Mouse (Mus musculus): ENCODE results near the gene Fzd1. TPM values are rescaled to one million over a fixed set of nuclear protein-coding genes. Genes with fewer than 3 reads are reported as not detected.

The Fzd1 gene
- total RNA-seq, 2 experiments from 2014 or later, result 13.2 to 14.0 TPM

DNA sequence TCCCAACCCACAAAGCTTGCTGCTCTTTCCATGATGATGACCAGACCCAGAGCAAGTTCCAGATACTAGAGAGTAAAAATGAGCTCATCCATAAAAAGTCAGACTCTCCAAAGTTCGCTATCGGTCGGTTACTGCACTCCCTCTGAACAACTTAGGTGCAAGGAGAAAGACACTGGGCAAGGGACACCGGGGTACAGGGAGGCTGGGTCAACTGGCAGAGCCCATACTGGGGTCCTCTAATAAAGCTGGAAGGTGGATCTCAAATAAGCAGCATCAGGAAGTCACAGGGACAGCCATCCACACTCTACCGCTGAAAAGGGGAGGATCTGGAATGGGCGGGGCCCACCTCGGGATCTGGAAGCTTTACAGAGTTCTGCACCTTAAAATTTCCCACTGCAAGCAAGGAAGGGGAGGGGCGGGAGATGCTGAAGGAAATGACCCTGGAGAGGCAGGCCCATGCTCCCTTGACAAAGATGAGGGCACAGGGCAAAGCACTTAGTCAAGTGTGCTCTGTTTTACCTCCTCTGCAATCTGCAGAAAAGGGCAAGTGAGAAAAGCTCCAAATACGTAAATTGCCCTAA lies 3.0 kb downstream of the Fzd1 start:
- DNase-seq, result no peak
- intact Hi-C loops (cut with DNase I), result loop anchor here (10.0 kb wide), 2 partner anchors 160 to 490 kb away; no protein-coding TSS in a partner anchor

DNA sequence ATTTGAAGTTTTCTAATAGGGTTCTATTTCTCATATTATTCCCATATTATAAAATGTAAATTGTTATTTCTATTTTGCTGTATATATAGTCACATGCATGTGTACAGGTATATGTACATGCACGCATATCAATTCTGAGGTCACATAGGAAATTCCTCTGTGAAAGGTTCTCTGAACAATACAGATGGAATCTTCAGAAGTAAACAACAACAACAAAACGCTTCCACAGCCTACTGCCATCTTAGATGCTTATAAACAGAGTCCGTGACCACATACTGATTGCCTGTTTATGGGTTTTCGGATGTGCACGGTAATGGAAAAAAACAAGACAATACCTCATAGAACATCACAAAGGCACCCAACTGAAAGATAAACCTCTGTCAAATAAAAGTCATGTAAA lies 4.7 kb downstream of the Fzd1 start:
- intact Hi-C loops (cut with DNase I), result loop anchor here (10.0 kb wide), 2 partner anchors 162 to 488 kb away; no protein-coding TSS in a partner anchor
- no peak for DNase-seq

DNA sequence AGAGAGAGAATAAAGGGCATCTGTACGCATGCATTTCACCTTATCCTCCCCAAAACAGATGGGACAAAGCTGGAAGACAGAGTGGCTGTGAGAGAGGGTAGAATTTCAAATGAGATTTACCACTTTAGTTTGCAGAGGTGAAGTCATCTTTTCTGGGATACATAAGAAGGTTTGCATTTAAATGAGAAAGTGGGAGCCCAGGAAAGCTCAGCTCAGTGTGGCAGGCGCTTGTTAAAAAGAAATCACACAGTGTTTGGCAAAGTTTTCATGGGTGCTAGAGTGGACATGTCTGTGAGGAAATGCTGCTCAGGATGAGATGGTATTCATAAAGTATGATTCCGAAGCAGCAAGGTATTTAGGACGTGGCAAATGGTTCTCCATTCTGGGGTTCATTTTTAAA lies 15.1 kb downstream of the Fzd1 start:
- no peak for DNase-seq
- intact Hi-C loops (cut with DNase I), result no loop called here

DNA sequence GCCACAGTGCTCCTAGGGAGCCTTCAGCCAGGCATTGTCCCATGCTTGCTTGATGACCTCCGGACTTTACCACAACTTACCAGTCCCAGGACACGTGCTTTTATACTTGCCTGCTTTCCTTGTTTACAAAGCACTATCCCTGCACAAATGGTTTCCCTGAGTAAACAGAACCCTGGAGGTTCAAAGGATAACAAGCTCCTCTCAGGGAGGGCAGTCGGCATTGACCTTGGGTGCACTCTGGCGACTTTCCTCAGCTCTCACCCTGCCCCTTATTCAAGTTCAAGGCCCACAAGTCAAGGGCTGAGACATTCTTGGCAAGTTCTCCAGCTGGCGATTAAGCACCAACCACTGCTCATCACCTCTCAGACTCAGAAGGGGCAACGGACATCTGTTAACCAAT lies 20.8 kb downstream of the Fzd1 start:
- intact Hi-C loops (cut with DNase I), result no loop called here
- DNase-seq, result no peak

DNA sequence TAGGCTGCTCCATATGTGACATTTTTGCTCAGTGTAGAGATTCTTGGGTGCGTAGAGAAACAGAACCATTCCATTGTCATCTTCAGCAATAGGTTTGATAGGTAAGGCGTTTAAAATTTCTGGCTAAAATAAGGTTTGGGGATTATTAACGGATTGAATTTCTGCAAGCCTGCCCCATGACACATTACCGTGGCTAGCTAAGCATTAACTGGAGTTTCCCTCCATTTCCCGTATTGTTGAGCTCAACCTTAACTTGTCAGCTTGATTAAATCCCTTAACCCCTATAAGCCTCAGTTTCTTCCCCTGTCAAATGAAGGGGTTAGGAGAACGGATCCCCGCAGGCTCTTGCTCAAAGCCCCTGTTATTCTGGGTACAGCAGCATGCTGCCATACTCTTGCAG lies 22.4 kb downstream of the Fzd1 start:
- intact Hi-C loops (cut with DNase I), result no loop called here
- no peak for DNase-seq

DNA sequence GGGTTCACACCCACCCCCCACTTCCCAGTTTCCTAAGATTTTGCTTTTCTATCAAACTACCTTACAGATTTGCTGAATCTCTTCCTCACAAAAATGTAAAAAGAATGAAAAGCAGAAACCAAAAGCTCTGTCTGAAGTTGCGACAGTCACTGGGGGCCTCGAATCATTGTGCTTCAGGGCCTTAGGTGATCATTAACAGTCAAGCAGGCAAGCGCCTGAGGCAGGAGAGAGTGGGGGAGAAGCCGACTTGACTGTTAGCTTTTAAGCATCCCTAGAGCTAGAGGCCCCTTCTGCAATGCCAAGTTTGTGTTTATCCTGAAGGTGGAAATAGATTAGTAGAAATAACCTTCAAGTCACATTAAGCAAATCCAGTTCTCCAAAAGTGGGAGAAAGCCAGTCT lies 24.6 kb downstream of the Fzd1 start:
- DNase-seq, result no peak
- intact Hi-C loops (cut with DNase I), result no loop called here

DNA sequence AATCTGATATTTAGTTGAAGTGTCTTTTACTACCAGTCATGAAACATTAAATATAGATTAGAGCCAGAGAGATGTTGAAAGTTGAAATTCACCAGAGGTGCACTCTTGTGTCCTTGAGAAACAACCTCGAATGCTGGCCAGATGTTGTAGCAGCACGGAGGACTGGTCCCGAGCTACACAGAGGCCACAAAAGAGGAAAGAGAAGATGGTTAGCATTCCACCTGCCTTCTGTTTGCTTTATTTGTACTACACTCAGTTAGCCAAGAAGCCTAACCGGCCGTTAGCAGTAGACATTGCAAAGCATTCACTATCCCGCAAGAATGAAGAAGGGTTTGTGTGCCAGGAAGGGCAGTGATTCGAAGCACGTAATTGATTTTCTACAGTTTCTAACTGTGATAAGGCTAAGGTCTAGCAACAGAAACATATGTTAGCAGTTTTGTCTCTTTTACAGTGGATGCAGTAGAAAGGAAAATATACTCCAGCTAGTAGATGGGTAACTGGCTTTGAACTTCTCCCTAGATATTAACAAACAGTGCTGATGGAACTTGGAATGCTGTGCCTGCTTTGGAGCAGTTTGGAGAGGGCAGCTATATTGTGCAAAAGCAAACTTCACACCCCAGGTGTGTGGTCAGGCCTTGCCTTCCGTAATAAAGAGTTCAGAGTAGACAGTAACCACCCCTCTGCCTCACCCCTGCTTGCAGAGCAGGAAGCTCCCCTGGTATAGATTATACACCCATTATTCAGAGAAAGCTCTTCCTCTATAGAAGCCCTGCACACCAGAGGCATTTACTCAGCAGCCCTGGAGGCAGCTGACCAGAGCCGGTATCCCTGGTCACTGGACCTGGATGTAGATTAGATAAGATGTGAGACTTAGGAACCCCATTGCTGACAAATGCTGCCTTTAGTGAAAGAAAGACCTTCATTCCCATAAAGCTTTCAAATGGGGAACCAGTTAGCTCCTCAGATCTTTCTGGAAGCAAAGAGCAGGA lies 25.3 kb downstream of the Fzd1 start:
- intact Hi-C loops (cut with DNase I), result no loop called here

DNA sequence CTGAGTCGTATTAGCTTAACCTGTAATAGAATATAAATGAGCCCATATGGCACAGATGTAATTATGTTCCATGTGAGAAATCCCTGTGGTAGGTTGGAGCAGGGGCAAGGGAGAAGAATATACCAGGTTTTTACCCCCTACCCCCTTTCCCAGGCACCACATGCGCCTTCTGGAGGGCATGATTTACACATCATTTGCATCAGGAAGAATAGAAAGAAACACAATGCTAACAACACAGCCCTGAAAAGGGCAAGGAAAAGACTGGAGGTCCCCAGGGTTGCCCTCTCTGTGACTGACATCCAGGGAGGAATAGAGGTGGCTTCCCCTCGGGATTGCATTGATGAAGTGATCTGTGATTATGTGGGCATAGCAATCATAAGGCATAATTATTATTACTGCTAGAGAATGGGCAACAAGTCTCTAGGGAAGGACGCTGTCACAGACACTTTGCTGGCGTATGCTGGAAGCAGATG lies 26.1 kb downstream of the Fzd1 start:
- intact Hi-C loops (cut with DNase I), result no loop called here
- no peak for DNase-seq

More for the DNA sequence above, 25.3 kb downstream of the Fzd1 start:
- no peak for DNase-seq

DNA sequence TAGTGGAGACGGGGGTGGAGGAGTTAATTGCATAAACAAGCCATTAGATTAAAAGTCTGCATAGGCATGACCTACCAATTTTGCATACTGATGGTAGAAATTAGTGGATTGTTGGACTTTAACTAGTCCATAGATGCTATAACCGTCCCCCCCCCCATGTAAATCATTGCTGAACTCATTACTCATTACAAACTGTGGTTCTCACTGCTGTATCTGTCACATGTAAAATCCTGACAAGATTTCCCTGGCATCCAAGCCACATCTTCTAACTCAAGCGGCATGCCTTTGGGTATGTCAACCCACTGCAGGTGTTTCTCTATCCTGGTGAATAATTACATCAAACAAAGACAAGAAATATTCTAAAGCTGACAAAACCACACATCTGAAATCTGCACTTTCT lies 26.8 kb downstream of the Fzd1 start:
- intact Hi-C loops (cut with DNase I), result no loop called here

More for the DNA sequence above, 26.8 kb downstream of the Fzd1 start:
- no peak for DNase-seq

Small RNA genes within 50 kb of the gene (microRNA-seq; reads per million reads assigned to microRNA genes)
- not detected for gene Gm44483

All from left cerebral cortex, postnatal 4 days (tissue).